Mouse (Mus musculus) forebrain, embryonic 14.5 days (tissue): ENCODE results near the gene Ccng1. TPM values are rescaled to one million over a fixed set of nuclear protein-coding genes. Genes with fewer than 3 reads are reported as not detected.

Source experiments
- polyA plus RNA-seq: library from polyadenylated mRNA; unstranded; fragments of >200 nt; fragmentation: Nextera tagmentation; extraction: Ambion mirVana; gene quantifications from 2 replicates; pipeline ENCODE4 v1.2.1, GENCODE M21; 2014

Gene Ccng1
- polyA plus RNA-seq, 1 experiment from 2014 or later: 31.7 TPM

Other genes starting within 250 kb of the Ccng1 start
- gene Mat2b, start 60.1 kb downstream of the Ccng1 start, polyA plus RNA-seq: 86.4 and 89.2 TPM in 2 replicates
- gene Hmmr, start 21.9 kb downstream of the Ccng1 start, polyA plus RNA-seq: 21.0 and 21.1 TPM in 2 replicates
- gene Nudcd2, start 21.6 kb downstream of the Ccng1 start, polyA plus RNA-seq: 87.3 and 98.2 TPM in 2 replicates